Mouse (Mus musculus): ENCODE data around the gene Gm14214.

Gm14214 gene

GRCm38 (mm10) chr2:154769930-154770329 lies at the start of gene Gm14214:
Gene Gm14214 (minus strand): TSS chr2:154770030.
- DNase-seq (ENCODE audit: low spot score in 2 of 2), result no peak

DNA sequence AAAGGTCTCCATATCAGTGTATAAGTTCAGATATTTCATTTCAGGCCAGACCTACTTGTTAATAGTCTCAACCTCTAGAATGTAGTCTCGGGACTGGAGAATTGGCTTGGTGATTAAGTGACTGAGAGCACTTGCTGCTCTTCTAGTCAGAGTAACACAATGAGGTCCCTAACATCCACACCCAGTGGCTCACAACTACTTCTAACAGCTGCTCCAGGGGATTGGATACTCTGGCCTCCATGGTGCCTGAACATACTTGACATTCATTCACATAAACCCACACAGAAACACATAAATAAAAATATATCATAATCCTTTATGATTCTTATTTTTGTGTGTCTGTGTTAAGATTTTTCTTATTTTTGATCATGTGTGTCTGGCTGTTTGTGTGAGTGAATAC lies 48.8 kb upstream of the Gm14214 start:
- no peak for DNase-seq (ENCODE audit: low spot score in 2 of 2)

GRCm38 (mm10) chr2:154817788-154818187 lies 48.0 kb upstream of the Gm14214 start:
- DNase-seq (ENCODE audit: low spot score in 2 of 2), result peak; percentile 7 to 18

GRCm38 (mm10) chr2:154817089-154817488 lies 47.3 kb upstream of the Gm14214 start:
- no peak for DNase-seq (ENCODE audit: low spot score in 2 of 2)

DNA sequence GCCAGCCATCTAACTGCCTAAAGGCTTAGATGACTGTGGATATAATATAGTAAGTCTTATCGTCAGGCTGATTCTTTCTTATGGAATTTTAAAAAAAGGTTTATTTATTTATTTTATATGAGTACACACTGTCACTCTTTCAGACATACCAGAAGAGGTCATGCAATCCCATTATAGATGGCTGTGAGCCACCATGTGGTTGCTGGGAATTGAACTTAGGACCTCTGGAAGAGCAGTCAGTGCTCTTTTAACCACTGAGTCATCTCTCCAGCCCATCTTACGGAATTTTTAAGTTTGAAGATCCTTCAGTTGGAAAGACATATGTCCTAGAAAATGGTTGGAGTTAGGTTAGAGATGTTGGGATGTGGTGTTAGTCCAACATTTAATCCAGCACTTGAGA lies 43.6 kb upstream of the Gm14214 start:
- no peak for DNase-seq (ENCODE audit: low spot score in 2 of 2)

GRCm38 (mm10) chr2:154810821-154811220 lies 41.0 kb upstream of the Gm14214 start:
- DNase-seq (ENCODE audit: low spot score in 2 of 2), result no peak

DNA sequence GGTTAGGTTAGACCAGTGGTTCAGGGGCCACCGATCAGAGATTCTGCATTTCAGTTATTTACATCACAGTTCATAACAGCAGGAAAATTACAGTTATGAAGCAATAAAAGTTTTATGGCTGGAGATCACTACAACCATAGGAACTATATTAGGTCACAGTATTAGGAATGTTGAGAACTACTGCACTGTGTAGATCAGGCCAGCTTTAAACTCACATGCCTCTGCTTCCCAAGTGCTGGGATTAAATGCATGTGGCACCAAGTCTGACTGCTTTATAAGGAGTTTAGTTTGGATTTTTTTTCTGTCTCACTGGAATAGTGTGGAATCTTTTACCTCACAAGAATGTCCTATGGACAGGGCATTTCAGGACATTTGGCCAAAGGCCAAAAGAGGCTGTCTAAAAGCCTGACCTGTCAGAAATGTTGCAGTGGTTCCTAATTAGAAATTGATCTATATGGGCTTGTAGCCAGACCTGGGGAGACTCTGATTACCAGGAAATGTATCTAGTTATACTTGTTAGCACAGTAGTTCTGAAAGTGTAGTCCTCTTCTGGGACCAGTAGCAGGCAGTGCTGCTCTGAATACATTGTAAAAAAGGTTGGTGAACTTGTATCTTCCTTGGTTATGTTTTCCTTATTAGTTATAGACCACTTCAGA lies 39.4 kb upstream of the Gm14214 start:
- no peak for DNase-seq (ENCODE audit: low spot score in 2 of 2)

- DNase-seq (ENCODE audit: low spot score in 2 of 2), result no peak
Measured at GRCm38 (mm10) chr2:154807689-154808088, 37.9 kb upstream of the Gm14214 start.

- DNase-seq (ENCODE audit: low spot score in 2 of 2), result no peak
Measured at GRCm38 (mm10) chr2:154803845-154804244, 34.0 kb upstream of the Gm14214 start.

- no peak for DNase-seq (ENCODE audit: low spot score in 2 of 2)
Measured at GRCm38 (mm10) chr2:154803372-154803771, 33.5 kb upstream of the Gm14214 start.

GRCm38 (mm10) chr2:154791661-154792642 lies 22.1 kb upstream of the Gm14214 start:
- DNase-seq (ENCODE audit: low spot score in 2 of 2), result peak; percentile 25 to 40

DNA sequence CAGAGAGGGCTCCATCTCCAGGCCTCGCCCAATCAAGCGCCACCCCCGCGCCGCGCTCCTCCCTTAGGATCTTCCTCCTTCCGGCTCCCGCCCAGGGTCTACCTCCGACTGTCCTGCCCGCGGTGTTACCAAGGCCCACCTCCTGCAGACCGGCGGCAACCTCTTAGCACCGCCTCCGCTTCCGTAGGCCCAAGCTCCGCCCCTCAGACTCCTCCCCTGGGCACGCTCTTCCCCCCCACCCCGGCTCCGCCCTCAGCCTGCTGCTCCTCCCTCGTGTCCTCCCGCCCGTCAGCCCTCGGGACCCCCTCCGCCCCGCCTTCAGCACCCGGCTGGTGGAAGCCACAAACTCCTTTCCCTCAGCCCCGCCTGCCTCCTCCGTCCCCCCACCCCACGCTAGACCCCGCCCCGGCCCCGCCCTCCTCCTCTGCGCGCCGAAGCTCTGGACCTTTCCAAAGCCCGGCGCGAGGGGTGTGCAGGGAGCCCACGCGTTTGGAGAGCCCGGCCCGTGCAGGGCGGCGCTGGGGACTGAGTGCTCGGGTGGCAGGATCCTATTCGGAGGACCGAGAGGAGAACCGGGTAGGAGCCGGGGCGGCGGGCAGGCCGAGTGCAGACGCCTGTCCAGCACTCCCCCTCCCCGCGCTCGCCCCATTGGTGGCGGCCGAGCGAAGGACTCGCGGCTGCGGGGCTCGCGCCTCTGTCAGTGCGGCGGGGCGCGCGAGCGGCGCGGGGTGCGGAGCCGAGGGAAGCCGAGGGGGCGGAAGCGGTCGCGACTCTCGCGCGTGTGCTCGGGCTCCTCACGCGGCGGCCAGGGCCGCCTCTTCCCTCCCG lies 21.0 kb upstream of the Gm14214 start, which contains the start of the genes Raly and a:
TSS of gene Raly (plus strand) at position 441 of the 828 bp plus-strand sequence.
TSS of gene a (plus strand) at position 747 of the 828 bp plus-strand sequence.
- DNase-seq (ENCODE audit: low spot score in 2 of 2), result peak; percentile 93 to 96

DNA sequence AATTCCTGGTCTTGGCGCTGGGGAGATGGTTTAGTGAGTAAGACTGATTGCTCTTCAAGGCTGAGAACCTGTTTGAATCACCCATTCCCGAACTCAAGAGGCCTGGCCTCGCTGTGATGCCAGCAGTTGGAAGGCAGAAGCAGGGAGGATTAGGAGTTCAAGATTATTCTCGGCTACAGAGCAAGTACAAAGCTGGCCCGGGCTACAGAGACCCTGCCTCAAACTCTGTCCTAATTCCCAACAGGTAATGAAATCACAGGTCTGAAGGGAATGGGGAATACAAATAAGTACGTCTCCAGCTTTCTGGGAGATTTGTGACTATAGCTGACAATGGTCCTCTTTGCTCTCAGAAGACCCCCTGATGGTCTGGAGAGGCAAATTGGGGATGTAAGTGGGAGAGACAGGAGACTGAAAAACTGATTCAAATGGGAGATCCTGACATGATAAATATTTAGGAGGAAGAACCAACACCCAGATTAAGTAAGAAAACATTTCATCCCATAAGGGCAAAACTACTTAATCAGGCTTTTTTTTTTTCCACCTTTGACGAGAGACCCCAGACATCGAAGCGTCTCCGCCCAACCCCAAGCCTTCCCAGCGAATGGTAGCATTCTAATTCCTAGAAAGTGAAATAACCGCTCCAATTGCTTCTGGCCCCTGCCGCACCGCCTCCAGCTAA lies 20.3 kb upstream of the Gm14214 start:
- no peak for DNase-seq (ENCODE audit: low spot score in 2 of 2)

DNA sequence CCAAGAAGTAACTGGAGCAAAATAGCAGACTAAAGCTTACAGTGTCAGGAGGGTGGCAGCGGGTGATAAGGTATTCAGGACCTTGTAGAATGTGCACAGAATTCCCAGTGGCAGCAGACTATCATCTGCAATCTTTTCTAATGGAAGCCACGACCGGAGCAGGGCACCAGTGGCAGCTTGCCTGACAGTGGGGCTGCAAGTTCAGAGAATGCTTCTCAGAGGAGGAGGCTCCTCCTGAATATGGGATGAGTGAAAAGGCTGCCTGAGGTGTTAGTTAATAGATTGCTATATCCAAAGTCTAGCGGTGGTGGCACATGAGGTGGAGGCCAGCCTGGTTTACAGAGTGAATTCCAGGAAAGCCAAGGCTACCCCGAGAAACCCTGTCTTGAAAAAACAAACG lies 19.6 kb upstream of the Gm14214 start:
- no peak for DNase-seq (ENCODE audit: low spot score in 2 of 2)

- DNase-seq (ENCODE audit: low spot score in 2 of 2), result no peak
Measured at GRCm38 (mm10) chr2:154786776-154787175, 16.9 kb upstream of the Gm14214 start.

GRCm38 (mm10) chr2:154786187-154786586 lies 16.4 kb upstream of the Gm14214 start:
- DNase-seq (ENCODE audit: low spot score in 2 of 2), result no peak

DNA sequence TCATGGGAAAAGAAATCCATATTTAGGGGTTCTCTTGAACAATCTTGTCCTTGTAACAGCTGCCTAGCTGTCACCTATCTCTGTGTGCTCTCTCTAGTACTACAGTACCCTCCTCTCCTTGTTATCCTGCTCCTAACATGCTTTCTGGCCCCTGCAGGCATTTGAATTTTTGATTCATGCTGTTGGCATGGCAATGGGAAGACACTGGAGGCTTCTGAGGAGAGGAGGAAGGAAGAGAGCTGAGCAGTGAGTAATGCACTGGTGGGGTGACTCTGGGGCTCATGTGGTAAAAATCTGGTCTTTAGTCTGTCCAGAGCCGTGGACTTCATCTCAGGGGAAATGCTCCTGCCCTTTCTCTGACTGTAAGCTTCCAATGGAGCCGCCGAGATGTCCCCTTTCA lies 15.5 kb upstream of the Gm14214 start:
- DNase-seq (ENCODE audit: low spot score in 2 of 2), result no peak

- DNase-seq (ENCODE audit: low spot score in 2 of 2), result no peak
Measured at GRCm38 (mm10) chr2:154782856-154783650, 13.2 kb upstream of the Gm14214 start.

GRCm38 (mm10) chr2:154782361-154782760 lies 12.5 kb upstream of the Gm14214 start:
- DNase-seq (ENCODE audit: low spot score in 2 of 2), result no peak

DNA sequence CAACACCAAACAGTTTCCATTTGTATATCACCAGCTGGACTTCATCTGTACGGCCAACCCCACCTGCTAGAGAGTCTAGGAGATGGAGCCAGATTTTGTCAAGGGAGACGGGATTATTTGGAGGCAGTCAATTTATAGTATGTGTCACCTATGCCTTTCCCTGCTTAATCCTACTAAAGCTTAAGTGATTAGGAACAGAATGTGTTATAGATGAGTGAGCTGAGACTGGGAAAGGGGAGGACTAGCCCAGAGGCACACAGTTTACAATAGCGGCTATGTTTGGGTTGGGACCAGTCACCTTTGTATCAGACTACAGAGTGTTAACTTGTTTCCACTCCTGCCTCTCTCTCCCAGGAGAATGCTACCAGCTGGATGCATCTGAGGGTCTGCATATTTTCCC lies 9.8 kb upstream of the Gm14214 start:
- DNase-seq (ENCODE audit: low spot score in 2 of 2), result no peak
